Mouse (Mus musculus) spleen, adult 2 months (tissue): ENCODE results near the gene Nfu1.

ENCODE experiments used
- CTCF ChIP-seq: fragments of 200-500 bp; IDR thresholded peaks from 2 replicates; pipeline ENCODE4 v1.5.1; 2011; ENCODE audit warnings: mild to moderate bottlenecking, inconsistent platforms; ENCODE audit not compliant: insufficient read depth, insufficient read length, insufficient replicate concordance; ENCODE audit errors: extremely low read depth
- POLR2A ChIP-seq: fragments of 200-500 bp; IDR thresholded peaks from 2 replicates; pipeline ENCODE4 v1.6.1; 2011; ENCODE audit warnings: low read depth, low read length, inconsistent platforms

DNA sequence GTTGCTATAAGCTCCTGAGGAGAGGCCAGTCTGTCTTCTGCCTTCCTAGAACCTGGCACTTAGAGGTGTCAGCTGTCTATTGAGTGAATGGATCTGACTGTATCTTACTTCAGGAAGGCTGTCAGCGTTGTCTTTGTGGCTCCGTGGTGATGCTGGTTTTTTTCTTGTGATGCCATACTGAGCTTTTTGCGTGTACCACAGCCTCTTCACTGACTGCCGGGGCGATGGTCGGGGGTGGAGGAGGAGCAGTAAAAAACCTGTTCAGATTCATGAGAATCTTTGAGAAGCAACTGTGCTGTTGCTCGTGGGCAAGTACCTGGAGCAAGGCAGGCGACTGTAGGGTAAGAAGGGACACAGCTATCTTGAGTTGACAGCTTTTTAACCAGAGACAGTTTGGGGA is 9.8 kb downstream of the Nfu1 start:
- TF ChIP-seq CTCF (no peak), POLR2A (no peak)
